Mouse (Mus musculus) CH12.LX (cell line): ENCODE measurements at regions not wholly inside any gene's neighbourhood (a gene's known extent, or its start where the extent isn't known, plus 50 kb on each side); places are given as distances from the start of the nearest gene placed in this dataset.

Experiments
- DNase-seq: peaks from one replicate; pipeline ENCODE4 v3.0.0-alpha.2; 2013; ENCODE audit errors: extremely low read depth
- H3K27ac ChIP-seq: 2 replicates; pipeline ENCODE4 v1.5.1; 2012; ENCODE audit warnings: low read depth, mild to moderate bottlenecking, control low read depth, moderate library complexity; ENCODE audit not compliant: insufficient read depth
- H3K27me3 ChIP-seq: replicated peaks from 2 replicates; pipeline ENCODE3; 2012; ENCODE audit warnings: inconsistent platforms
- H3K36me3 ChIP-seq, 2 experiments: replicated peaks in 1 of 2; 2 replicates each; pipeline versions ENCODE3 to v1.6.1; 2012; ENCODE audit warnings: inconsistent platforms in 1 of 2, low read length in 1 of 2, mild to moderate bottlenecking in 1 of 2, mixed read lengths in 1 of 2, moderate library complexity in 1 of 2; ENCODE audit not compliant: control insufficient read depth in 1 of 2, insufficient read depth in 1 of 2
- H3K4me1 ChIP-seq, 2 experiments: 2 replicates each; pipeline ENCODE4 v1.6.1; 2012; ENCODE audit warnings: inconsistent platforms in 1 of 2, moderate library complexity in 1 of 2; ENCODE audit not compliant: insufficient read depth in 2 of 2, control insufficient read depth in 1 of 2
- H3K4me2 ChIP-seq: 2 replicates; pipeline ENCODE4 v1.6.1; 2012; ENCODE audit warnings: low read depth, mild to moderate bottlenecking, control low read depth; ENCODE audit not compliant: poor library complexity, insufficient read depth, severe bottlenecking
- H3K4me3 ChIP-seq, 3 experiments: fragments of 150-350 bp in 1 of 3; sonication (generic) in 1 of 3; replicated peaks in 1 of 3; 2 replicates each; pipeline versions ENCODE3 to v1.5.1; 2011 to 2012; ENCODE audit warnings: low read depth in 2 of 3, low read length in 2 of 3, mild to moderate bottlenecking in 2 of 3, moderate library complexity in 2 of 3, control low read depth in 1 of 3, improper control_type of control experiment in 1 of 3, inconsistent platforms in 1 of 3, mixed read lengths in 1 of 3; ENCODE audit not compliant: poor library complexity in 1 of 3
- H3K79me2 ChIP-seq: replicated peaks from 2 replicates; pipeline ENCODE4 v1.6.1; 2012; ENCODE audit warnings: mild to moderate bottlenecking, moderate library complexity; ENCODE audit not compliant: control insufficient read depth, poor library complexity, insufficient read depth, severe bottlenecking; ENCODE audit errors: extremely low read depth
- H3K9ac ChIP-seq: 2 replicates; pipeline ENCODE4 v1.6.1; 2012; ENCODE audit warnings: low read depth, mild to moderate bottlenecking, control low read depth, moderate library complexity; ENCODE audit not compliant: insufficient read depth
- H3K9me3 ChIP-seq: replicated peaks from 2 replicates; pipeline ENCODE3; 2012; ENCODE audit warnings: low read length, inconsistent platforms, mixed read lengths
- BHLHE40 ChIP-seq: IDR thresholded peaks from 2 replicates; pipeline ENCODE4 v1.6.1; 2011; ENCODE audit warnings: mild to moderate bottlenecking, low read depth, low read length, improper control_type of control experiment
- CHD2 ChIP-seq: IDR thresholded peaks from 2 replicates; pipeline ENCODE4 v1.6.1; 2011; ENCODE audit warnings: low read length, improper control_type of control experiment
- E2F4 ChIP-seq: IDR thresholded peaks from 2 replicates; pipeline ENCODE4 v1.6.1; 2011; ENCODE audit warnings: low read depth, low read length, improper control_type of control experiment; ENCODE audit not compliant: insufficient replicate concordance
- ELF1 ChIP-seq: IDR thresholded peaks from 2 replicates; pipeline ENCODE4 v1.6.1; 2014; ENCODE audit warnings: low read depth, mild to moderate bottlenecking, inconsistent platforms, low read length, improper control_type of control experiment
- EP300 ChIP-seq: IDR thresholded peaks from 2 replicates; pipeline ENCODE4 v1.6.1; 2011; ENCODE audit warnings: low read length, improper control_type of control experiment
- ETS1 ChIP-seq: conservative IDR thresholded peaks from 2 replicates; pipeline ENCODE4 v1.6.1; 2012; ENCODE audit warnings: low read depth, mild to moderate bottlenecking, inconsistent platforms, low read length, improper control_type of control experiment, moderate library complexity
- GABPA ChIP-seq: IDR thresholded peaks from 2 replicates; pipeline ENCODE4 v1.6.1; 2012; ENCODE audit warnings: low read depth, low read length, improper control_type of control experiment, inconsistent platforms; ENCODE audit not compliant: insufficient replicate concordance
- IRF4 ChIP-seq: IDR thresholded peaks from 2 replicates; pipeline ENCODE4 v1.6.1; 2014; ENCODE audit warnings: low read depth, mild to moderate bottlenecking, inconsistent platforms, low read length, improper control_type of control experiment
- JUN ChIP-seq: IDR thresholded peaks from 2 replicates; pipeline ENCODE4 v1.6.1; 2011; ENCODE audit warnings: low read depth, mild to moderate bottlenecking, low read length, improper control_type of control experiment, moderate library complexity; ENCODE audit not compliant: insufficient read depth
- MAX ChIP-seq: IDR thresholded peaks from 2 replicates; pipeline ENCODE4 v1.6.1; 2011; ENCODE audit warnings: low read length, improper control_type of control experiment
- MAZ ChIP-seq: IDR thresholded peaks from 2 replicates; pipeline ENCODE4 v1.6.1; 2012; ENCODE audit warnings: low read depth, mild to moderate bottlenecking, inconsistent platforms, low read length, improper control_type of control experiment, moderate library complexity
- NRF1 ChIP-seq: IDR thresholded peaks from 2 replicates; pipeline ENCODE4 v1.6.1; 2014; ENCODE audit warnings: low read depth, mild to moderate bottlenecking, inconsistent platforms, low read length, improper control_type of control experiment, moderate library complexity
- PAX5 ChIP-seq: IDR thresholded peaks from 2 replicates; pipeline ENCODE4 v1.6.1; 2012; ENCODE audit warnings: low read length, inconsistent platforms, mixed read lengths
- POLR2A ChIP-seq: IDR thresholded peaks from 2 replicates; pipeline ENCODE4 v1.6.1; 2011; ENCODE audit warnings: low read depth, mild to moderate bottlenecking, improper control_type of control experiment, low read length
- POLR2AphosphoS2 ChIP-seq: IDR thresholded peaks from 2 replicates; pipeline ENCODE4 v1.6.1; 2011; ENCODE audit warnings: low read depth, low read length, improper control_type of control experiment
- RAD21 ChIP-seq: IDR thresholded peaks from 2 replicates; pipeline ENCODE4 v1.6.1; 2011; ENCODE audit warnings: low read depth, mild to moderate bottlenecking, low read length, improper control_type of control experiment, moderate library complexity
- RCOR1 ChIP-seq: conservative IDR thresholded peaks from 2 replicates; pipeline ENCODE4 v1.6.1; 2012; ENCODE audit warnings: low read depth, mild to moderate bottlenecking, inconsistent platforms, low read length, improper control_type of control experiment
- SIN3A ChIP-seq: IDR thresholded peaks from 2 replicates; pipeline ENCODE4 v1.6.1; 2012; ENCODE audit warnings: low read length, improper control_type of control experiment, inconsistent platforms
- TBP ChIP-seq: conservative IDR thresholded peaks from 2 replicates; pipeline ENCODE4 v1.6.1; 2011; ENCODE audit warnings: low read depth, low read length, improper control_type of control experiment
- TCF12 ChIP-seq: IDR thresholded peaks from 2 replicates; pipeline ENCODE4 v1.6.1; 2014; ENCODE audit warnings: low read depth, mild to moderate bottlenecking, inconsistent platforms, low read length, improper control_type of control experiment
- USF2 ChIP-seq: conservative IDR thresholded peaks from 2 replicates; pipeline ENCODE4 v1.6.1; 2011; ENCODE audit warnings: low read depth, low read length, improper control_type of control experiment
- ZC3H11A ChIP-seq: IDR thresholded peaks from 2 replicates; pipeline ENCODE4 v1.6.1; 2012; ENCODE audit warnings: low read depth, mild to moderate bottlenecking, inconsistent platforms, low read length, improper control_type of control experiment
- ZKSCAN1 ChIP-seq: IDR thresholded peaks from 2 replicates; pipeline ENCODE4 v1.6.1; 2012; ENCODE audit warnings: low read depth, inconsistent platforms, low read length, improper control_type of control experiment, borderline replicate concordance
- ZMIZ1 ChIP-seq: IDR thresholded peaks from 2 replicates; pipeline ENCODE4 v1.6.1; 2012; ENCODE audit warnings: low read depth, mild to moderate bottlenecking, inconsistent platforms, low read length, improper control_type of control experiment
- ZNF384 ChIP-seq: IDR thresholded peaks from 2 replicates; pipeline ENCODE4 v1.6.1; 2012; ENCODE audit warnings: low read depth, low read length, improper control_type of control experiment, inconsistent platforms
- dilution Hi-C: fragments of 300-500 bp; cut with MboI; formaldehyde crosslinking; loops from 2 replicates; pipeline ENCODE4 v1.14.3; 2020; ENCODE audit warnings: low sequenced_read_pairs; ENCODE audit not compliant: extremely low pct_unique_long_range_greater_than_20kb, extremely low pct_ligation_motif_present
- in situ Hi-C: fragments of 300-500 bp; cut with MboI; formaldehyde crosslinking; loops from 3 replicates; pipeline ENCODE4 v1.14.3; 2019; ENCODE audit warnings: low sequenced_read_pairs, low pct_ligation_motif_present, low pct_unique_long_range_greater_than_20kb, mixed read lengths

GRCm38 (mm10) chr2:50902220-50902619 lies 246.7 kb downstream of the Rnd3 start:
- dilution Hi-C loops (no loop called here), in situ Hi-C loops (no loop called here)
- no peak for DNase-seq
- no peak for TF ChIP-seq ZNF384
- no peak for TF ChIP-seq TBP
- no peak for TF ChIP-seq JUN
- H3K9ac ChIP-seq: no peak overlapping the region
- no peak overlapping the region for H3K27ac ChIP-seq
- no peaks in the 10 kb centered on the region for H3K27me3 ChIP-seq
- no peaks in the 10 kb centered on the region for H3K9me3 ChIP-seq
- H3K4me1 ChIP-seq: no peaks in the 10 kb centered on the region
- H3K79me2 ChIP-seq: no peaks in the 10 kb centered on the region
- no peaks in the 10 kb centered on the region for H3K36me3 ChIP-seq
- no peak overlapping the region for H3K4me3 ChIP-seq
- no peak overlapping the region for H3K4me2 ChIP-seq

- in situ Hi-C loops (no loop called here), dilution Hi-C loops (no loop called here)
- TF ChIP-seq TCF12 (no peak), USF2 (no peak), EP300 (no peak), ETS1 (no peak), PAX5 (no peak), RAD21 (no peak), GABPA (no peak), RCOR1 (no peak), POLR2A (no peak), NRF1 (no peak), JUN (no peak), ZNF384 (no peak), ELF1 (no peak), ZKSCAN1 (no peak)
- Histone ChIP-seq H3K27me3 (no peaks in the 10 kb centered on the region), H3K9me3 (no peaks in the 10 kb centered on the region), H3K9ac (no peak overlapping the region), H3K27ac (no peak overlapping the region), H3K79me2 (no peaks in the 10 kb centered on the region), H3K36me3 (no peaks in the 10 kb centered on the region), H3K4me3 (no peak overlapping the region), H3K4me1 (peaks cover 0 to 6% of the 10 kb centered on the region in 2 experiments; a peak in 1 of 4 replicates), H3K4me2 (no peak overlapping the region)
- no peak for DNase-seq
These were observed 259.9 kb downstream of the Rnd3 start for GRCm38 (mm10) chr2:50888992-50889391.

GRCm38 (mm10) chr2:50887954-50888353 lies 261.0 kb downstream of the Rnd3 start:
- Histone ChIP-seq H3K27ac (no peak overlapping the region), H3K27me3 (no peaks in the 10 kb centered on the region)

More at GRCm38 (mm10) chr2:50887954-50888353, 261.0 kb downstream of the Rnd3 start:
- no peak overlapping the region for H3K4me2 ChIP-seq
- peak; percentile 4 for DNase-seq
- no peak overlapping the region for H3K4me3 ChIP-seq
- H3K9me3 ChIP-seq: no peaks in the 10 kb centered on the region
- in situ Hi-C loops: no loop called here
- peaks cover 0 to 6% of the 10 kb centered on the region in 2 experiments; a peak in 1 of 4 replicates for H3K4me1 ChIP-seq
- dilution Hi-C loops: no loop called here
- no peak for TF ChIP-seq ZC3H11A
- TF ChIP-seq EP300: no peak
- no peak for TF ChIP-seq IRF4
- no peak for TF ChIP-seq SIN3A
- TF ChIP-seq PAX5: no peak
- no peak for TF ChIP-seq RCOR1
- no peak for TF ChIP-seq E2F4
- no peak for TF ChIP-seq POLR2AphosphoS2
- TF ChIP-seq ZNF384: no peak
- no peak for TF ChIP-seq BHLHE40
- TF ChIP-seq ZMIZ1: no peak
- no peak for TF ChIP-seq MAX
- TF ChIP-seq TCF12: no peak
- TF ChIP-seq MAZ: no peak
- no peak for TF ChIP-seq CHD2
- TF ChIP-seq, all 38 proteins: peak for 0
- H3K9ac ChIP-seq: no peak overlapping the region
- no peaks in the 10 kb centered on the region for H3K36me3 ChIP-seq
- H3K79me2 ChIP-seq: no peaks in the 10 kb centered on the region
